Mouse (Mus musculus) thymus, postnatal 14 days (tissue): Measurements from ENCODE around the gene Cd300lg.

ENCODE experiments used
- DNase-seq: peaks from one replicate; pipeline ENCODE4 v3.0.0; 2021

The Cd300lg gene

GRCm38 (mm10) chr11:102026694-102027360 is 14.5 kb upstream of the Cd300lg start:
- peak; percentile 51 for DNase-seq

GRCm38 (mm10) chr11:102027361-102028017 is 13.8 kb upstream of the Cd300lg start:
- DNase-seq: no peak

GRCm38 (mm10) chr11:102028087-102028816 is 13.1 kb upstream of the Cd300lg start, which contains the start of gene Mpp3:
TSS of gene Mpp3 (minus strand) at chr11:102028461.
- DNase-seq: no peak

GRCm38 (mm10) chr11:102029304-102029703 is 12.0 kb upstream of the Cd300lg start:
- DNase-seq: no peak

- no peak for DNase-seq
These were observed 11.3 kb upstream of the Cd300lg start for GRCm38 (mm10) chr11:102029966-102030365.

- no peak for DNase-seq
These were observed 10.2 kb upstream of the Cd300lg start for GRCm38 (mm10) chr11:102031149-102031548.

GRCm38 (mm10) chr11:102033055-102033591 is 8.2 kb upstream of the Cd300lg start:
- DNase-seq: no peak

- DNase-seq: no peak
These were observed 6.4 kb upstream of the Cd300lg start for GRCm38 (mm10) chr11:102034887-102035286.

- no peak for DNase-seq
These were observed 5.8 kb upstream of the Cd300lg start for GRCm38 (mm10) chr11:102035456-102035960.

GRCm38 (mm10) chr11:102036336-102036735 is 5.0 kb upstream of the Cd300lg start:
- no peak for DNase-seq

- no peak for DNase-seq
These were observed 3.5 kb upstream of the Cd300lg start for GRCm38 (mm10) chr11:102037789-102038188.

- DNase-seq: no peak
These were observed 1.7 kb upstream of the Cd300lg start for GRCm38 (mm10) chr11:102039487-102040137.

GRCm38 (mm10) chr11:102040138-102040524 is 1.2 kb upstream of the Cd300lg start:
- peak; percentile 65 for DNase-seq

GRCm38 (mm10) chr11:102040646-102041045 is 663 bp upstream of the Cd300lg start:
- DNase-seq: no peak

- DNase-seq: no peak
These were observed 1.7 kb downstream of the Cd300lg start for GRCm38 (mm10) chr11:102042971-102043370.

- DNase-seq: no peak
These were observed 2.1 kb downstream of the Cd300lg start for GRCm38 (mm10) chr11:102043381-102043780.

- DNase-seq: no peak
These were observed 3.4 kb downstream of the Cd300lg start for GRCm38 (mm10) chr11:102044691-102045212.

GRCm38 (mm10) chr11:102046607-102047006 is 5.3 kb downstream of the Cd300lg start:
- DNase-seq: no peak

- DNase-seq: no peak
These were observed 8.7 kb downstream of the Cd300lg start for GRCm38 (mm10) chr11:102049875-102050482.

GRCm38 (mm10) chr11:102051541-102051940 is 10.2 kb downstream of the Cd300lg start:
- DNase-seq: no peak

- no peak for DNase-seq
These were observed 10.6 kb downstream of the Cd300lg start for GRCm38 (mm10) chr11:102051954-102052353.

GRCm38 (mm10) chr11:102052697-102053096 is 11.4 kb downstream of the Cd300lg start:
- DNase-seq: no peak
